Mouse (Mus musculus): ENCODE measurements around the gene 9130230L23Rik.
A peak's percentile ranks its signal among the peaks of the same experiment; 100 is the strongest.
"Not testable (repeated sequence)": the region's sequence is repeated elsewhere in the genome, so short reads cannot be mapped to it uniquely, and the experiment has no call there.

Gene 9130230L23Rik

GRCm38 (mm10) chr5:66005041-66005678 is 1.1 kb upstream of the 9130230L23Rik start:
- ATAC-seq (ENCODE audit: low TSS enrichment): no peak

- no peak for ATAC-seq (ENCODE audit: low TSS enrichment)
These were observed 2.9 kb downstream of the 9130230L23Rik start for GRCm38 (mm10) chr5:66001232-66001631.

GRCm38 (mm10) chr5:66000567-66001125 is 3.4 kb downstream of the 9130230L23Rik start:
- ATAC-seq (ENCODE audit: low TSS enrichment): no peak

- ATAC-seq (ENCODE audit: low TSS enrichment): no peak
These were observed 4.0 kb downstream of the 9130230L23Rik start for GRCm38 (mm10) chr5:66000074-66000473.

- no peak for ATAC-seq (ENCODE audit: low TSS enrichment)
These were observed 5.0 kb downstream of the 9130230L23Rik start for GRCm38 (mm10) chr5:65999106-65999505.

GRCm38 (mm10) chr5:65997813-65998212 is 6.3 kb downstream of the 9130230L23Rik start:
- ATAC-seq (ENCODE audit: low TSS enrichment): no peak

GRCm38 (mm10) chr5:65994643-65995042 is 9.4 kb downstream of the 9130230L23Rik start:
- ATAC-seq (ENCODE audit: low TSS enrichment): no peak

- ATAC-seq (ENCODE audit: low TSS enrichment): no peak
These were observed 12.9 kb downstream of the 9130230L23Rik start for GRCm38 (mm10) chr5:65991191-65991590.

GRCm38 (mm10) chr5:65987004-65987403 is 17.1 kb downstream of the 9130230L23Rik start:
- not testable (repeated sequence) for ATAC-seq (ENCODE audit: low TSS enrichment)

- no peak for ATAC-seq (ENCODE audit: low TSS enrichment)
These were observed 17.7 kb downstream of the 9130230L23Rik start for GRCm38 (mm10) chr5:65986426-65986825.

GRCm38 (mm10) chr5:65975731-65976130 is 28.4 kb downstream of the 9130230L23Rik start:
- ATAC-seq (ENCODE audit: low TSS enrichment): no peak

- no peak for ATAC-seq (ENCODE audit: low TSS enrichment)
These were observed 30.9 kb downstream of the 9130230L23Rik start for GRCm38 (mm10) chr5:65973189-65973588.

GRCm38 (mm10) chr5:65968004-65968403 is 36.1 kb downstream of the 9130230L23Rik start:
- no peak for ATAC-seq (ENCODE audit: low TSS enrichment)

- ATAC-seq (ENCODE audit: low TSS enrichment): no peak
These were observed 37.0 kb downstream of the 9130230L23Rik start for GRCm38 (mm10) chr5:65967091-65967490.

GRCm38 (mm10) chr5:65965771-65966279 is 38.3 kb downstream of the 9130230L23Rik start:
- ATAC-seq (ENCODE audit: low TSS enrichment): peak; percentile 64; the same call in 1 of the 2 replicates

GRCm38 (mm10) chr5:65963291-65963690 is 40.8 kb downstream of the 9130230L23Rik start:
- ATAC-seq (ENCODE audit: low TSS enrichment): peak; percentile 72

GRCm38 (mm10) chr5:65960597-65960950 is 43.5 kb downstream of the 9130230L23Rik start:
- no peak for ATAC-seq (ENCODE audit: low TSS enrichment)

- no peak for ATAC-seq (ENCODE audit: low TSS enrichment)
These were observed 44.0 kb downstream of the 9130230L23Rik start for GRCm38 (mm10) chr5:65959893-65960596.

GRCm38 (mm10) chr5:65958597-65958996 is 45.5 kb downstream of the 9130230L23Rik start:
- no peak for ATAC-seq (ENCODE audit: low TSS enrichment)

GRCm38 (mm10) chr5:65956144-65957008 is 47.7 kb downstream of the 9130230L23Rik start:
- no peak for ATAC-seq (ENCODE audit: low TSS enrichment)

GRCm38 (mm10) chr5:65955343-65956143 is 48.5 kb downstream of the 9130230L23Rik start:
- peak; percentile 64 for ATAC-seq (ENCODE audit: low TSS enrichment)

All from frontal cortex, adult (tissue).